Mouse (Mus musculus): ENCODE results near the gene Aprt.

DNA sequence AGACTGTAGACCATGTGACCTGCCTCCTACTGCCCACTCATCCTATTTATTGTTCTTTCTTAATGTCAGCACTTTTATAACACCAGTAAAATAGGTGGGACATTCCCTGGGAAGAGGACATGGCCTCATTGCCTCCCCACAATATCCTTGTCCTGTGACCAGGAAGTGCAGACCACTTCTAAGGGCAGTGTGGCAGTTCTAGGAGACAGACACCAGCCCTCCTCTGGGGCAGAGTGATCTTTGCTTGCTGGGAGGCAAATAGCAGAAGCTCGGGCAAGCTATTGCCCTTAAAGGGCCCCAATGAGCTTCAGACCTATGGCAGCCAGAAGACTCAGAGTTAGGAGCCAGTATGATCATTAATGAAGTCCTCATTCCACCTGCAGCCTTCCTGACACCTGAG is 27.9 kb upstream of the Aprt start:
- TF ChIP-seq GATA1 (IDR thresholded peaks at IDR 0.05; ENCODE audit: borderline replicate concordance, low read length) (no peak), FLI1 (IDR thresholded peaks at IDR 0.05; ENCODE audit: low read length) (no peak)

All from megakaryocyte, embryonic 14.5 days (primary cell).